Mouse (Mus musculus): Measurements from ENCODE around the gene Wdr89. TPM values are rescaled to one million over a fixed set of nuclear protein-coding genes. Genes with fewer than 3 reads are reported as not detected.
A peak's percentile ranks its signal among the peaks of the same experiment; 100 is the strongest.

Gene Wdr89
- polyA plus RNA-seq, 1 experiment from 2014 or later, result 15.9 TPM

DNA sequence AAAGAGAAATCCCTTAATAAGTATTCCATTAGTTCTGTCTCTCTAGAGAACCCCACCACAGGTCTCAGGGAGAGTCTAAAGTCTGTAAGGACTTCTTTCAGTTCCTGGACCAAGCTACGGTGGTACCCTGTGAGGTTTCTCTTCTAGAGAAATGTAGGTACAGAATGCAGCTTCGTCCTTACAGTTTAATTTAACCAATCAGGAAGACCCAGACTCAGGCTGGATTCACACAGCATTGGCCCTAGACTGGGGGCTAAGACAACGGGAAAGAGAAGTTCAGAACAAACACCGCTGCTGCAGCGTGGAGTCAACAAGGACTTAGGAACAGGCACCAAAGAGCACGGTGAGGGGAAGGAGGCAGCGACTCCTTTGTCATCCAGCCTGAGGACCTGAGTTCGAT lies 52.5 kb downstream of the Wdr89 start:
- Histone ChIP-seq H3K4me1 (replicated peaks; ENCODE audit: control insufficient read depth, insufficient read depth, low read length) (no peaks in the 10 kb centered on the region), H3K4me3 (ENCODE audit: low read depth, low read length) (no peak overlapping the region), H3K27ac (ENCODE audit: low read depth) (no peak overlapping the region), H3K27me3 (replicated peaks; ENCODE audit: control insufficient read depth, insufficient read depth, low read length) (no peaks in the 10 kb centered on the region), H3K36me3 (ENCODE audit: control insufficient read depth, insufficient read depth, low read length) (no peaks in the 10 kb centered on the region), H3K9ac (ENCODE audit: low read length) (no peak overlapping the region), H3K9me3 (ENCODE audit: control insufficient read depth, low read length) (0 out of 2 replicates have a peak, but pooled peaks cover 6% of the 10 kb centered on the region), H3K4me2 (ENCODE audit: low read length) (no peak overlapping the region)
- ATAC-seq (replicated peaks; ENCODE audit: low FRiP score, low TSS enrichment, low read depth) (no peak), DNase-seq (ENCODE audit: low spot score) (no peak)
- WGBS, result 63% methylated on average over 8 of the region's 8 CpGs

GRCm38 (mm10) chr12:75616158-75616791 lies 53.1 kb downstream of the Wdr89 start:
- 0 out of 2 replicates have a peak, but pooled peaks have one; percentile 32 for ATAC-seq (replicated peaks; ENCODE audit: low FRiP score, low TSS enrichment, low read depth)
- H3K9ac ChIP-seq (ENCODE audit: low read length), result no peak overlapping the region
- WGBS, result 8% methylated on average over 23 of the region's 24 CpGs

DNA sequence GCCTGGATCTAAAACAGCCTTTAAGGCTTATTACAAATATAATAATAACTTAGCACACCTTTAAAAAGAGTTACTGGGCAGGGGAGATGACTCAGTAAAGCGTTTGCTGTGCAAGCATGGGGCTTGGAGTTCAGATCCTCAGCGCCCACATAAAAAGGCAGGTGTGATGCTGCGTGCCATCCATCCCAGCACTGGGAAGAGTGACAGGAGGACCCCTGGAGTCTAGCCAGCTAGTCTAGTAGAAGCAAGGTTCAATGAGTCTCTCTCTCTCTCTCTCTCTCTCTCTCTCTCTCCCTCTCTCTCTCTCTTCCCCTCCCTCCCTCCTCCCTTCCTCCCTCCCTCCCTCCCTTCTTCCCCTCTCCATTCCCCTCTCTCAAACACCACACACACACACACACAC lies 53.8 kb downstream of the Wdr89 start:
- H3K4me2 ChIP-seq (ENCODE audit: low read length), result no peak overlapping the region
- no peak for DNase-seq (ENCODE audit: low spot score)
- ATAC-seq (replicated peaks; ENCODE audit: low FRiP score, low TSS enrichment, low read depth), result no peak
- H3K9ac ChIP-seq (ENCODE audit: low read length), result no peak overlapping the region
- 46% methylated on average over 3 of the region's 3 CpGs for WGBS
- H3K27ac ChIP-seq (ENCODE audit: low read depth), result no peak overlapping the region
- H3K4me3 ChIP-seq (ENCODE audit: low read depth, low read length), result no peak overlapping the region
- no peaks in the 10 kb centered on the region for H3K9me3 ChIP-seq (ENCODE audit: control insufficient read depth, low read length)
- no peaks in the 10 kb centered on the region for H3K4me1 ChIP-seq (replicated peaks; ENCODE audit: control insufficient read depth, insufficient read depth, low read length)
- no peaks in the 10 kb centered on the region for H3K27me3 ChIP-seq (replicated peaks; ENCODE audit: control insufficient read depth, insufficient read depth, low read length)
- H3K36me3 ChIP-seq (ENCODE audit: control insufficient read depth, insufficient read depth, low read length), result no peaks in the 10 kb centered on the region

More at GRCm38 (mm10) chr12:75616158-75616791, 53.1 kb downstream of the Wdr89 start:
- no peak overlapping the region for H3K27ac ChIP-seq (ENCODE audit: low read depth)
- no peaks in the 10 kb centered on the region for H3K27me3 ChIP-seq (replicated peaks; ENCODE audit: control insufficient read depth, insufficient read depth, low read length)
- H3K4me3 ChIP-seq (ENCODE audit: low read depth, low read length), result peak overlapping the region; percentile 22
- no peaks in the 10 kb centered on the region for H3K4me1 ChIP-seq (replicated peaks; ENCODE audit: control insufficient read depth, insufficient read depth, low read length)
- H3K36me3 ChIP-seq (ENCODE audit: control insufficient read depth, insufficient read depth, low read length), result no peaks in the 10 kb centered on the region
- H3K4me2 ChIP-seq (ENCODE audit: low read length), result peak overlapping the region; percentile 56
- peak; percentile 70 for DNase-seq (ENCODE audit: low spot score)
- 0 out of 2 replicates have a peak, but pooled peaks cover 4% of the 10 kb centered on the region for H3K9me3 ChIP-seq (ENCODE audit: control insufficient read depth, low read length)

- ATAC-seq (replicated peaks; ENCODE audit: low FRiP score, low TSS enrichment, low read depth) (no peak), DNase-seq (ENCODE audit: low spot score) (no peak)
- WGBS, result 79% methylated on average over 7 of the region's 7 CpGs
- Histone ChIP-seq H3K9ac (ENCODE audit: low read length) (no peak overlapping the region), H3K36me3 (ENCODE audit: control insufficient read depth, insufficient read depth, low read length) (no peaks in the 10 kb centered on the region), H3K27me3 (replicated peaks; ENCODE audit: control insufficient read depth, insufficient read depth, low read length) (no peaks in the 10 kb centered on the region), H3K4me2 (ENCODE audit: low read length) (no peak overlapping the region), H3K9me3 (ENCODE audit: control insufficient read depth, low read length) (no peaks in the 10 kb centered on the region), H3K4me1 (replicated peaks; ENCODE audit: control insufficient read depth, insufficient read depth, low read length) (no peaks in the 10 kb centered on the region), H3K4me3 (ENCODE audit: low read depth, low read length) (no peak overlapping the region), H3K27ac (ENCODE audit: low read depth) (no peak overlapping the region)
Observed at GRCm38 (mm10) chr12:75612711-75613110, 56.6 kb downstream of the Wdr89 start.

DNA sequence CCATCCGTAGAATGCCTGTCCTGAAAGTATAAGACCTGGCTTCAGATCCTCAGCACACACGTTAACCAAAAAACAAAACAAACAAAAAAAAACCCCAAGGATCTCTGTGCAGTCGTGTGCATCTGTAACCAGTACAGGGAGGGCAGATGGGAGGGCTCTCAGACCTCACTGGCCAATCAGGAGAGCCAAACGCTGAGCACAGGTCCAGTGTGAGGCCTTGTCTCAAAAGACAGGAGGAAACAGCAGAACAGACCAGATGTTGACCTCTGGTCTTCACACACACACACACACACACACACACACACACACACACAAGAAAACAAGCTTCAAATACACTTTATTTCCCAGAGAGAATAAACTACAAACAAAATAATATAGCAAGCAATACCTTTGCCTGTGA lies 69.8 kb downstream of the Wdr89 start:
- DNase-seq (ENCODE audit: low spot score), result no peak
- H3K9ac ChIP-seq (ENCODE audit: low read length), result no peak overlapping the region

DNA sequence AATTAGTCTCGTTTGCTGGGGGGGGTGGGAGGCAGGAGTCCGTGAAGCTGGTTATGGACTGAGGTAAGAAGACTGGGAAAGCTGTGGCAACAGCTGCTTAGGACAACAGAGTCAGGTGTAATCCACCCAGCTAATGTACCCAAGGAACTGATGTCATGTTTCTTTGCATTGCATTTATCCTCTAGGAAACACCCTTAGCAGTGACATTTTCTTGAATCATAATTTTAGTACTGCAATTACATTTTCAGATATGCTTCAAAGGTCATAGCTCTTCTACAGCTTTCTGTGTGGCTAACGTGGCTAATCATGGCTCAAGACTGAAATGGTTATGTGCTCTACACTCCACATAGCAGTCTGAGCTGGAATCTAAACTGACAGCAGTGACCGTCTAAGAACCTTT lies 70.3 kb downstream of the Wdr89 start:
- DNase-seq (ENCODE audit: low spot score), result no peak
- no peaks in the 10 kb centered on the region for H3K36me3 ChIP-seq (ENCODE audit: control insufficient read depth, insufficient read depth, low read length)
- no peak overlapping the region for H3K27ac ChIP-seq (ENCODE audit: low read depth)
- H3K27me3 ChIP-seq (replicated peaks; ENCODE audit: control insufficient read depth, insufficient read depth, low read length), result no peaks in the 10 kb centered on the region
- no peak overlapping the region for H3K9ac ChIP-seq (ENCODE audit: low read length)
- peaks cover 5% of the 10 kb centered on the region; the same call in 1 of the 2 replicates for H3K4me1 ChIP-seq (replicated peaks; ENCODE audit: control insufficient read depth, insufficient read depth, low read length)
- no peak for ATAC-seq (replicated peaks; ENCODE audit: low FRiP score, low TSS enrichment, low read depth)
- 0 out of 2 replicates have a peak overlapping the region, but pooled peaks have one; percentile 13 for H3K4me2 ChIP-seq (ENCODE audit: low read length)
- 75% methylated on average over 4 of the region's 4 CpGs for WGBS
- no peak overlapping the region for H3K4me3 ChIP-seq (ENCODE audit: low read depth, low read length)
- no peaks in the 10 kb centered on the region for H3K9me3 ChIP-seq (ENCODE audit: control insufficient read depth, low read length)

More for the DNA sequence above, 69.8 kb downstream of the Wdr89 start:
- no peaks in the 10 kb centered on the region for H3K27me3 ChIP-seq (replicated peaks; ENCODE audit: control insufficient read depth, insufficient read depth, low read length)
- no peaks in the 10 kb centered on the region for H3K36me3 ChIP-seq (ENCODE audit: control insufficient read depth, insufficient read depth, low read length)
- no peaks in the 10 kb centered on the region for H3K9me3 ChIP-seq (ENCODE audit: control insufficient read depth, low read length)
- H3K4me1 ChIP-seq (replicated peaks; ENCODE audit: control insufficient read depth, insufficient read depth, low read length), result no peaks in the 10 kb centered on the region; the same call in 1 of the 2 replicates
- WGBS, result 19% methylated on average over 4 of the region's 4 CpGs
- H3K4me2 ChIP-seq (ENCODE audit: low read length), result 0 out of 2 replicates have a peak overlapping the region, but pooled peaks have one; percentile 13
- no peak overlapping the region for H3K4me3 ChIP-seq (ENCODE audit: low read depth, low read length)
- no peak for ATAC-seq (replicated peaks; ENCODE audit: low FRiP score, low TSS enrichment, low read depth)
- no peak overlapping the region for H3K27ac ChIP-seq (ENCODE audit: low read depth)

- ATAC-seq (replicated peaks; ENCODE audit: low FRiP score, low TSS enrichment, low read depth), result no peak
- no peaks in the 10 kb centered on the region for H3K27me3 ChIP-seq (replicated peaks; ENCODE audit: control insufficient read depth, insufficient read depth, low read length)
- H3K9me3 ChIP-seq (ENCODE audit: control insufficient read depth, low read length), result no peaks in the 10 kb centered on the region
- peaks cover 4% of the 10 kb centered on the region for H3K36me3 ChIP-seq (ENCODE audit: control insufficient read depth, insufficient read depth, low read length)
- 91% methylated on average over 4 of the region's 4 CpGs for WGBS
- no peak overlapping the region for H3K4me2 ChIP-seq (ENCODE audit: low read length)
- H3K4me3 ChIP-seq (ENCODE audit: low read depth, low read length), result no peak overlapping the region
- H3K9ac ChIP-seq (ENCODE audit: low read length), result no peak overlapping the region
- no peak overlapping the region for H3K27ac ChIP-seq (ENCODE audit: low read depth)
- peaks cover 11% of the 10 kb centered on the region; the same call in 1 of the 2 replicates for H3K4me1 ChIP-seq (replicated peaks; ENCODE audit: control insufficient read depth, insufficient read depth, low read length)
- no peak for DNase-seq (ENCODE audit: low spot score)
Observed at GRCm38 (mm10) chr12:75597707-75598106, 71.6 kb downstream of the Wdr89 start.

DNA sequence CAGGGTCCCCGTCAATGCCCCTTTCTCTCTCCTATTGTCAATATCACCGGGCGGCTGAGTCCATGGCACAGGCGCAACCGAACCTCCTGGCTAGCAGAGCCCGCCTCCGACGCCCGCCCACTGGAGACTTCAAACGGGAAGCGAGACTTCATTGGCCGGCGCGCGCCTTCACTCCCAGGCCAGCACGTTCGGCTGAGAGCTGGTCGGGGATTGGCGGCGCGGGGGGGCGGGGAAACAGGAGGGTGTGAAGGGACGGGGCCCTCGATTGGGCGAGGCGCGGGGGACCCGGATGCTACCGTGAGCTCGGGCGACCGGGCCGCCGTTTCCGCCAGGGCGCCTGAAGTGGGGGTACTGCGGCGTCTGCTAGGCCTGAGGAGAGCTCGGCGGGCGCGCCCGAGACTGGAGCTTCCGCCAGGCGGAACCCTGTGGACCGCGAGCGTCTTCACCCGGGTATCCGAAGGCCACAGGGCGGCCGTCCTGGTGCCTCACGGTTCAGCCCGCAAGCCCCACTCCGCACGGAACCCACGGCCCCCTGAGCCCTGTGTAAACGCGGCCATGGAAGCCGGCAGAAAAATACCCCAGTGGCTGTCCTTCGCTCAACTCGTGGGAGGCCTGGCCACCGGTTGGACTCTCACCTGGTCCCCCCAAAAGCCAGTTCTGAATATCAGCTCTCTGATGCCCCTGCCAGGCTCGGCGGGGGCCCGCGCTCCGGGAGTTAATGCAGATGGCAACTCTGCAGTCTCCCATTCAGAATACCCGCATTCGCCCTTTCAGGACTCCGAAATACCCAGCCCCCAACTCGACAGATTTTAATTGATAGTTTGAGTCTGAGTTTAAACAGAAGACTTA lies 73.0 kb downstream of the Wdr89 start, which contains the start of gene Ppp2r5e:
Gene Ppp2r5e, minus strand, starts transcription at position 92 of the 849 bp plus-strand sequence.
- no peaks in the 10 kb centered on the region for H3K9me3 ChIP-seq (ENCODE audit: control insufficient read depth, low read length)
- ATAC-seq (replicated peaks; ENCODE audit: low FRiP score, low TSS enrichment, low read depth) (peak; percentile 100), DNase-seq (ENCODE audit: low spot score) (peak; percentile 98)
- peak within 1 kb of the TSS; percentile 86 for H3K4me2 ChIP-seq (ENCODE audit: low read length)
- peaks cover 11% of the 10 kb centered on the region; the same call in 1 of the 2 replicates for H3K4me1 ChIP-seq (replicated peaks; ENCODE audit: control insufficient read depth, insufficient read depth, low read length)
- H3K27ac ChIP-seq (ENCODE audit: low read depth), result peak within 1 kb of the TSS; percentile 93
- H3K27me3 ChIP-seq (replicated peaks; ENCODE audit: control insufficient read depth, insufficient read depth, low read length), result no peaks in the 10 kb centered on the region
- peaks cover 12% of the 10 kb centered on the region for H3K36me3 ChIP-seq (ENCODE audit: control insufficient read depth, insufficient read depth, low read length)
- peak within 1 kb of the TSS; percentile 97 for H3K4me3 ChIP-seq (ENCODE audit: low read depth, low read length)
- WGBS, result under 1% methylated on average over 71 of the region's 72 CpGs
- peak within 1 kb of the TSS; percentile 96 for H3K9ac ChIP-seq (ENCODE audit: low read length)

Measured in intestine, embryonic 14.5 days (tissue).